Mouse (Mus musculus): ENCODE results near the gene Cd244a. TPM values are rescaled to one million over a fixed set of nuclear protein-coding genes. Genes with fewer than 3 reads are reported as not detected.

The Cd244a gene
- 10.1 to 11.8 TPM (median 11.3 TPM) in 4 replicates for total RNA-seq (2023; ENCODE audit: inconsistent age)

GRCm38 (mm10) chr1:171558898-171559297 is at the start of gene Cd244a:
Cd244a (plus strand) TSS chr1:171559193.

GRCm38 (mm10) chr1:171535194-171535593 is 23.8 kb upstream of the Cd244a start, which contains the start of gene Itln1:
Itln1 (minus strand) TSS chr1:171535294.

GRCm38 (mm10) chr1:171607176-171607575 is 48.2 kb downstream of the Cd244a start, which contains the start of gene Ly9:
Ly9 (minus strand) TSS chr1:171607410.

GRCm38 (mm10) chr1:171652734-171653133 is 93.7 kb downstream of the Cd244a start, which contains the start of gene Slamf7:
Slamf7 (minus strand) TSS chr1:171653035.

Other genes with a start within 250 kb of the Cd244a start
- 31.3 to 39.4 TPM (median 34.5 TPM) in 4 replicates for gene Dedd, start 230.0 kb upstream of the Cd244a start, total RNA-seq (2023; ENCODE audit: inconsistent age)
- gene Nit1, start 213.5 kb upstream of the Cd244a start, total RNA-seq (2023; ENCODE audit: inconsistent age), result 26.8 to 31.8 TPM (median 28.6 TPM) in 4 replicates
- gene Pfdn2, start 213.5 kb upstream of the Cd244a start, total RNA-seq (2023; ENCODE audit: inconsistent age), result 67.5 to 78.8 TPM (median 74.9 TPM) in 4 replicates
- 0.32 to 0.58 TPM (median 0.45 TPM) in 4 replicates for gene Klhdc9, start 198.4 kb upstream of the Cd244a start, total RNA-seq (2023; ENCODE audit: inconsistent age)
- gene Nectin4, start 189.1 kb upstream of the Cd244a start, total RNA-seq (2023; ENCODE audit: inconsistent age), result 0.21 to 0.58 TPM (median 0.45 TPM) in 4 replicates
- gene Arhgap30, start 170.2 kb upstream of the Cd244a start, total RNA-seq (2023; ENCODE audit: inconsistent age), result 295 to 311 TPM (median 296 TPM) in 4 replicates
- gene Usf1, start 147.9 kb upstream of the Cd244a start, total RNA-seq (2023; ENCODE audit: inconsistent age), result 168 to 206 TPM (median 179 TPM) in 4 replicates
- 6.4 to 19.0 TPM (median 10.9 TPM) in 4 replicates for gene Tstd1, start 140.3 kb upstream of the Cd244a start, total RNA-seq (2023; ENCODE audit: inconsistent age)
- 0.27 to 1.3 TPM (median 0.89 TPM) in 4 replicates for gene F11r, start 121.7 kb upstream of the Cd244a start, total RNA-seq (2023; ENCODE audit: inconsistent age)
- 8.7 to 11.8 TPM (median 9.2 TPM) in 4 replicates for gene Alyref2, start 55.7 kb upstream of the Cd244a start, total RNA-seq (2023; ENCODE audit: inconsistent age)
- not detected in 4 replicates for gene Itln1, start 23.9 kb upstream of the Cd244a start, total RNA-seq (2023; ENCODE audit: inconsistent age)
- 116 to 137 TPM (median 130 TPM) in 4 replicates for gene Ly9, start 48.2 kb downstream of the Cd244a start, total RNA-seq (2023; ENCODE audit: inconsistent age)
- 68.5 to 79.8 TPM (median 72.8 TPM) in 4 replicates for gene Slamf7, start 93.8 kb downstream of the Cd244a start, total RNA-seq (2023; ENCODE audit: inconsistent age)
- 103 to 119 TPM (median 105 TPM) in 4 replicates for gene Cd48, start 122.8 kb downstream of the Cd244a start, total RNA-seq (2023; ENCODE audit: inconsistent age)
- 22.1 to 27.4 TPM (median 23.4 TPM) in 4 replicates for gene Slamf1, start 207.9 kb downstream of the Cd244a start, total RNA-seq (2023; ENCODE audit: inconsistent age)

Data from B cell, adult (primary cell).